26 mouse cellular contexts compared by ENCODE assay signal in the genomic region with DNA sequence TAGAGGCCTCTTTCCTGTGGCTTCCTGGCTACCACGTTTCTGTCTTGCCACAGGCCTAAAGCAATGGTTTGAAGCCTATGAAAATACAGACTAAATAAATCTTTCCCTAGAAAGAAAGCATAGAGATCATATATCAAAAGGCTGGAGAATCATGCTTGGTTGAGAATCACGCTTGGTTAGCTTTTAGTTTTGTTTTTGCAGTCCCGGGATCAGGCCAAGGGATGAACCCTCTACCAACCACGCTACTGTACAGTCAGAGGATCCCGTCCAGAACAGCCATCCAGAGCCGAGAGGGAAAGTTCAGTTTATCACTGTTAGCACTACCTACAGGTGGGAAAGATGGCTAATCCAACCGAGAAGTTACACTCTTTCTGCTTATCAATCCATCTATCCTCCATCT. TPM values are rescaled to one million over a fixed set of nuclear protein-coding genes. Genes with fewer than 3 reads are reported as not detected.
DNase-seq lines count a peak whose midpoint lies in the region; ATAC-seq and TF ChIP-seq lines count a peak whose summit lies in the region.
"Had no signal": no experiment of that assay in that cellular context is flagged by ENCODE, and none has a peak within 500 bp of the region (broad histone marks: within the 10 kb centered on the region; RNA-seq: fewer than 3 reads in every experiment).

No protein-coding gene starts in this region.

- H3K27me3 ChIP-seq in heart, embryonic 13.5 days (replicated peaks) = no peaks in the 10 kb centered on the region
- H3K27me3 ChIP-seq in heart, adult 2 months (ENCODE audit: control insufficient read depth, insufficient read depth, low read length) = no peaks in the 10 kb centered on the region
- H3K27me3 ChIP-seq in limb, embryonic 12.5 days = no peaks in the 10 kb centered on the region
- H3K27me3 ChIP-seq in limb, embryonic 10.5 days (ENCODE audit: low read depth, poor library complexity, severe bottlenecking) = no peaks in the 10 kb centered on the region
- no peaks in the 10 kb centered on the region for H3K27me3 ChIP-seq in embryonic facial prominence, embryonic 13.5 days
- H3K27me3 ChIP-seq in limb, embryonic 13.5 days = no peaks in the 10 kb centered on the region
- H3K27me3 ChIP-seq: forebrain, embryonic 13.5 days; heart, embryonic 12.5 days; liver, embryonic 13.5 days; neural tube, embryonic 13.5 days; Patski had no signal

- no peaks in the 10 kb centered on the region for H3K9me3 ChIP-seq in heart, embryonic 13.5 days
- no peaks in the 10 kb centered on the region for H3K9me3 ChIP-seq in limb, embryonic 12.5 days
- H3K9me3 ChIP-seq in limb, embryonic 10.5 days (replicated peaks) = no peaks in the 10 kb centered on the region
- no peaks in the 10 kb centered on the region for H3K9me3 ChIP-seq in embryonic facial prominence, embryonic 13.5 days
- H3K9me3 ChIP-seq in limb, embryonic 13.5 days = no peaks in the 10 kb centered on the region
- H3K9me3 ChIP-seq: forebrain, embryonic 13.5 days; heart, embryonic 12.5 days; liver, embryonic 13.5 days; neural tube, embryonic 13.5 days had no signal

- peaks cover 46% of the 10 kb centered on the region for H3K4me1 ChIP-seq in heart, embryonic 13.5 days
- H3K4me1 ChIP-seq in heart, adult 2 months (ENCODE audit: control insufficient read depth, insufficient read depth, low read length) = peaks cover 8% of the 10 kb centered on the region
- peaks cover 47% of the 10 kb centered on the region for H3K4me1 ChIP-seq in limb, embryonic 12.5 days (replicated peaks)
- peaks cover 30% of the 10 kb centered on the region for H3K4me1 ChIP-seq in limb, embryonic 10.5 days
- H3K4me1 ChIP-seq in embryonic facial prominence, embryonic 13.5 days = peaks cover 41% of the 10 kb centered on the region
- peaks cover 48% of the 10 kb centered on the region for H3K4me1 ChIP-seq in limb, embryonic 13.5 days

- H3K9ac ChIP-seq in heart, embryonic 13.5 days = no peak overlapping the region
- no peak overlapping the region for H3K9ac ChIP-seq in heart, adult 2 months (ENCODE audit: low read depth, low read length)
- no peak overlapping the region for H3K9ac ChIP-seq in limb, embryonic 12.5 days (replicated peaks)
- no peak overlapping the region for H3K9ac ChIP-seq in embryonic facial prominence, embryonic 13.5 days
- no peak overlapping the region for H3K9ac ChIP-seq in limb, embryonic 13.5 days
- H3K9ac ChIP-seq: forebrain, embryonic 13.5 days; heart, embryonic 12.5 days; hindbrain, embryonic 14.5 days; liver, embryonic 13.5 days; neural tube, embryonic 13.5 days had no signal

- no peak for TF ChIP-seq CTCF in heart, adult 2 months (IDR thresholded peaks at IDR 0.05)

- H3K27ac ChIP-seq in heart, embryonic 13.5 days (replicated peaks) = 0 out of 2 replicates have a peak overlapping the region, but pooled peaks have one; percentile 89
- H3K27ac ChIP-seq in heart, adult 2 months = no peak overlapping the region
- H3K27ac ChIP-seq in limb, embryonic 12.5 days = peak overlapping the region; percentile 23; the same call in 1 of the 2 replicates
- no peak overlapping the region for H3K27ac ChIP-seq in limb, embryonic 10.5 days
- H3K27ac ChIP-seq in embryonic facial prominence, embryonic 13.5 days = peak overlapping the region; percentile 74; the same call in 1 of the 2 replicates
- H3K27ac ChIP-seq in limb, embryonic 13.5 days = peak overlapping the region; percentile 6; the same call in 1 of the 2 replicates
- H3K27ac ChIP-seq: forebrain, embryonic 13.5 days; hindbrain, embryonic 14.5 days; liver, embryonic 13.5 days; neural tube, embryonic 13.5 days had no signal

- no peak overlapping the region for H3K4me3 ChIP-seq in heart, embryonic 13.5 days
- H3K4me3 ChIP-seq in heart, adult 2 months = no peak overlapping the region
- no peak overlapping the region for H3K4me3 ChIP-seq in limb, embryonic 12.5 days (replicated peaks)
- H3K4me3 ChIP-seq in limb, embryonic 10.5 days = no peak overlapping the region
- no peak overlapping the region for H3K4me3 ChIP-seq in embryonic facial prominence, embryonic 13.5 days
- H3K4me3 ChIP-seq in limb, embryonic 13.5 days = no peak overlapping the region
- H3K4me3 ChIP-seq: forebrain, embryonic 13.5 days; heart, embryonic 12.5 days; liver, embryonic 13.5 days; neural tube, embryonic 13.5 days had no signal

- intact Hi-C loops in heart, adult 2 months (cut with DNase I) = no loop called here

- H3K4me2 ChIP-seq in heart, embryonic 13.5 days = no peak overlapping the region
- no peak overlapping the region for H3K4me2 ChIP-seq in limb, embryonic 12.5 days
- no peak overlapping the region for H3K4me2 ChIP-seq in embryonic facial prominence, embryonic 13.5 days
- H3K4me2 ChIP-seq in limb, embryonic 13.5 days (replicated peaks) = no peak overlapping the region
- H3K4me2 ChIP-seq: forebrain, embryonic 13.5 days; heart, embryonic 12.5 days; hindbrain, embryonic 14.5 days; liver, embryonic 13.5 days; midbrain, embryonic 11.5 days; neural tube, embryonic 13.5 days had no signal

- DNase-seq in heart, adult 2 months = no peak
- no peak for DNase-seq in limb, embryonic 10.5 days (ENCODE audit: low spot score)
- DNase-seq: adrenal gland, postnatal 10 days; cerebellum, adult 8-10 months; cerebellum, postnatal 25 days; gastrocnemius, postnatal 25 days; heart, adult 18-20 months; heart, postnatal 10 days; kidney, adult 8-10 months; layer of hippocampus, postnatal 36 days; liver, embryonic 13.5 days; lung, adult 18-20 months; lung, postnatal 36 days had no signal

- WGBS in heart, embryonic 13.5 days = 71% methylated on average over 7 of the region's 7 CpGs
- 82% methylated on average over 7 of the region's 7 CpGs for WGBS in heart, adult 2 months
- WGBS in limb, embryonic 12.5 days = 84% methylated on average over 7 of the region's 7 CpGs
- WGBS in limb, embryonic 10.5 days = 86% methylated on average over 7 of the region's 7 CpGs
- WGBS in embryonic facial prominence, embryonic 13.5 days = 59% methylated on average over 7 of the region's 7 CpGs
- WGBS in limb, embryonic 13.5 days = 75% methylated on average over 7 of the region's 7 CpGs

- H3K36me3 ChIP-seq in heart, embryonic 13.5 days = peaks cover 31% of the 10 kb centered on the region
- no peaks in the 10 kb centered on the region for H3K36me3 ChIP-seq in heart, adult 2 months (ENCODE audit: control insufficient read depth, insufficient read depth, low read length)
- peaks cover 49% of the 10 kb centered on the region for H3K36me3 ChIP-seq in limb, embryonic 12.5 days
- peaks cover 61% of the 10 kb centered on the region for H3K36me3 ChIP-seq in limb, embryonic 10.5 days
- H3K36me3 ChIP-seq in embryonic facial prominence, embryonic 13.5 days = peaks cover 28% of the 10 kb centered on the region
- H3K36me3 ChIP-seq in limb, embryonic 13.5 days = peaks cover 33% of the 10 kb centered on the region
- H3K36me3 ChIP-seq: liver, embryonic 13.5 days had no signal

- 0 out of 2 replicates have a peak, but pooled peaks cover 3% of the 10 kb centered on the region for H3K79me2 ChIP-seq in heart, adult 2 months (replicated peaks; ENCODE audit: control insufficient read depth, insufficient read depth, low read length)

- TF ChIP-seq EP300 in heart, adult 2 months (IDR thresholded peaks at IDR 0.05; ENCODE audit: insufficient read depth, low read depth, low read length) = no peak

- no peak for ATAC-seq in heart, embryonic 13.5 days (ENCODE audit: extremely low read depth, insufficient number of reproducible peaks, low FRiP score, low TSS enrichment)
- ATAC-seq in limb, embryonic 12.5 days (ENCODE audit: insufficient number of reproducible peaks, insufficient read depth, low FRiP score, low TSS enrichment, low read depth) = no peak
- no peak for ATAC-seq in embryonic facial prominence, embryonic 13.5 days (ENCODE audit: insufficient number of reproducible peaks, insufficient read depth, low FRiP score, low TSS enrichment, low read depth)
- no peak for ATAC-seq in limb, embryonic 13.5 days (ENCODE audit: low FRiP score, low read depth)
- ATAC-seq in erythroid progenitor cell, adult 5-6 weeks (replicated peaks; ENCODE audit: low FRiP score, poor library complexity, severe bottlenecking) = no peak
- ATAC-seq: forebrain, embryonic 13.5 days; inflammation-experienced regulatory T-cells, adult 6 months; midbrain, embryonic 16.5 days; Patski had no signal

- TF ChIP-seq POLR2A in heart, adult 2 months (IDR thresholded peaks at IDR 0.05; ENCODE audit: insufficient read depth, low read depth, low read length) = no peak

RNA-seq across cellular contexts. Expression of gene Nckap5l, which starts 15.2 kb away (rescaled TPM):
- 6.8 and 7.7 TPM in 2 replicates for polyA plus RNA-seq in heart, embryonic 13.5 days (2015; fragmentation: Nextera tagmentation; extraction: Ambion mirVana)
- total RNA-seq in heart, adult 2 months (2021) = 1 to 10 TPM; 4.2 to 5.2 TPM
- 3.5 and 4.5 TPM in 2 replicates for polyA plus RNA-seq in heart, adult 2 months (2012; rRNA removed)
- 13.6 and 14.6 TPM in 2 replicates for polyA plus RNA-seq in limb, embryonic 12.5 days (2016; fragmentation: Nextera tagmentation; extraction: Ambion mirVana)
- polyA plus RNA-seq in limb, embryonic 10.5 days (2016; fragmentation: Nextera tagmentation; extraction: Ambion mirVana) = 16.3 and 17.4 TPM in 2 replicates
- 9.4 and 10.3 TPM in 2 replicates for polyA plus RNA-seq in embryonic facial prominence, embryonic 13.5 days (2015; fragmentation: Nextera tagmentation; extraction: Ambion mirVana)
- 14.0 and 14.1 TPM in 2 replicates for polyA plus RNA-seq in limb, embryonic 13.5 days (2015; fragmentation: Nextera tagmentation; extraction: Ambion mirVana)
- total RNA-seq in erythroid progenitor cell, adult 5-6 weeks (2015; ENCODE audit: low replicate concordance) = 0.84 TPM in 1 of 2 replicates, not detected in the other
- total RNA-seq in erythroid progenitor cell, adult 5-6 weeks (2017; ENCODE audit: low replicate concordance) = not detected in 2 replicates

RNA-seq across cellular contexts. Expression of gene Bcdin3d, which starts 32.2 kb away (rescaled TPM):
- 10.5 and 13.7 TPM in 2 replicates for polyA plus RNA-seq in heart, embryonic 13.5 days (2015; fragmentation: Nextera tagmentation; extraction: Ambion mirVana)
- total RNA-seq in heart, adult 2 months (2021) = 1 to 10 TPM; 2.5 to 3.1 TPM
- 4.2 and 4.3 TPM in 2 replicates for polyA plus RNA-seq in heart, adult 2 months (2012; rRNA removed)
- 18.6 and 20.2 TPM in 2 replicates for polyA plus RNA-seq in limb, embryonic 12.5 days (2016; fragmentation: Nextera tagmentation; extraction: Ambion mirVana)
- 15.9 and 19.4 TPM in 2 replicates for polyA plus RNA-seq in limb, embryonic 10.5 days (2016; fragmentation: Nextera tagmentation; extraction: Ambion mirVana)
- polyA plus RNA-seq in embryonic facial prominence, embryonic 13.5 days (2015; fragmentation: Nextera tagmentation; extraction: Ambion mirVana) = 16.3 and 17.3 TPM in 2 replicates
- polyA plus RNA-seq in limb, embryonic 13.5 days (2015; fragmentation: Nextera tagmentation; extraction: Ambion mirVana) = 17.0 and 19.7 TPM in 2 replicates
- total RNA-seq in erythroid progenitor cell, adult 5-6 weeks (2015; ENCODE audit: low replicate concordance) = 1.3 and 1.4 TPM in 2 replicates
- total RNA-seq in erythroid progenitor cell, adult 5-6 weeks (2017; ENCODE audit: low replicate concordance) = 0.51 and 1.3 TPM in 2 replicates

RNA-seq across cellular contexts. Expression of gene Tmbim6, which starts 49.7 kb away (rescaled TPM):
- 248 and 251 TPM in 2 replicates for polyA plus RNA-seq in heart, embryonic 13.5 days (2015; fragmentation: Nextera tagmentation; extraction: Ambion mirVana)
- 100 to 1,000 TPM; 207 to 253 TPM for total RNA-seq in heart, adult 2 months (2021)
- 334 and 409 TPM in 2 replicates for polyA plus RNA-seq in heart, adult 2 months (2012; rRNA removed)
- 240 and 252 TPM in 2 replicates for polyA plus RNA-seq in limb, embryonic 12.5 days (2016; fragmentation: Nextera tagmentation; extraction: Ambion mirVana)
- 272 and 296 TPM in 2 replicates for polyA plus RNA-seq in limb, embryonic 10.5 days (2016; fragmentation: Nextera tagmentation; extraction: Ambion mirVana)
- 266 and 285 TPM in 2 replicates for polyA plus RNA-seq in embryonic facial prominence, embryonic 13.5 days (2015; fragmentation: Nextera tagmentation; extraction: Ambion mirVana)
- polyA plus RNA-seq in limb, embryonic 13.5 days (2015; fragmentation: Nextera tagmentation; extraction: Ambion mirVana) = 287 and 298 TPM in 2 replicates
- 179 and 219 TPM in 2 replicates for total RNA-seq in erythroid progenitor cell, adult 5-6 weeks (2015; ENCODE audit: low replicate concordance)
- total RNA-seq in erythroid progenitor cell, adult 5-6 weeks (2017; ENCODE audit: low replicate concordance) = 95.3 and 151 TPM in 2 replicates

Comparison
In these comparisons a context has a peak if more than half of its experiments do, and no peak if none do; other contexts are left out.
1. H3K27ac ChIP-seq: peak in heart, embryonic 13.5 days (single experiment), limb, embryonic 12.5 days (single experiment), embryonic facial prominence, embryonic 13.5 days (single experiment) and limb, embryonic 13.5 days (single experiment); none in heart, adult 2 months (single experiment) and limb, embryonic 10.5 days (single experiment).